In the genomic region with DNA sequence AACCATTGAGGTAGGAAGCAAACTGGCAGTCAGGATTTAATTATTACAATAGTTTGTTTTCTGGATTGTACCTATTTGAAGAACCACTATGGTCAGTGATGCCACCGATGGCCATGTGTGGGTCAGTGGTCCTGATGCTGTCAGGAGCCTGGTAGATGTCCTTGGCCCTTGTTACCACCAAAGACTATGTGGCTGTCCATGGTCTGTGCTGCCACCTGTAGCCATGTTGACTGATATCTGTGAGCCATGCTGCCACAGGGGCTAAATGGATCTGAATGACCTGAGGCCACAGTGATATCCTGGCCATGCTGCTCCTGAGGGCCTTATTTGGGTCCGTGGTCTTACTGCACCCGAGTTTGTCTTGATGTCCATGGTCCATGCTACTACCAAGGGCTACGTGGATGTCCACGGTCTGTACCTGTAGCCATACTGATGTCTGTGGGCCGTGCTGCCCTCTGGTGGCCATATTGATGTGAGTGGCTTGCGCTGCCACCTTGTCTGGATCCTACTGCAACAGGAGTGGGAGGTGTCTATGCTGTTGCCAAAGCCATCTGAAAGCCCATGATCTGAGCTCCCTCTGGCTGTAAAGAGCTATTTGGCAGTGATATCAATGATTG, we compare ENCODE assay signal across 8 mouse cellular contexts. TPM values are rescaled to one million over a fixed set of nuclear protein-coding genes. Genes with fewer than 3 reads are reported as not detected.
A peak's percentile ranks its signal among the peaks of the same experiment; 100 is the strongest.
DNase-seq lines count a peak whose midpoint lies in the region; ATAC-seq and TF ChIP-seq lines count a peak whose summit lies in the region.
"Had no signal": no experiment of that assay in that cellular context is flagged by ENCODE, and none has a peak within 500 bp of the region (broad histone marks: within the 10 kb centered on the region; RNA-seq: fewer than 3 reads in every experiment).

No protein-coding gene starts in this region.

- no peaks in the 10 kb centered on the region for H3K9me3 ChIP-seq in kidney, embryonic 15.5 days (replicated peaks)

- no peak overlapping the region for H3K4me2 ChIP-seq in kidney, embryonic 15.5 days

- TF ChIP-seq POLR2A in bone marrow, adult 2 months (IDR thresholded peaks at IDR 0.05; ENCODE audit: borderline replicate concordance, control insufficient read depth, low read depth, low read length), result no peak
- no peak for TF ChIP-seq POLR2A in small intestine, adult 2 months (IDR thresholded peaks at IDR 0.05; ENCODE audit: low read depth, low read length)

- H3K9ac ChIP-seq in kidney, embryonic 15.5 days, result no peak overlapping the region

- H3K36me3 ChIP-seq in kidney, embryonic 15.5 days, result no peaks in the 10 kb centered on the region
- H3K36me3 ChIP-seq in small intestine, adult 2 months (ENCODE audit: control insufficient read depth, insufficient read depth, low read length), result no peaks in the 10 kb centered on the region

- H3K4me1 ChIP-seq in bone marrow, adult 2 months (ENCODE audit: control insufficient read depth, insufficient read depth, low read length), result no peaks in the 10 kb centered on the region
- H3K4me1 ChIP-seq in kidney, embryonic 15.5 days, result no peaks in the 10 kb centered on the region
- H3K4me1 ChIP-seq in small intestine, adult 2 months (ENCODE audit: control insufficient read depth, insufficient read depth, insufficient read length, low read length), result no peaks in the 10 kb centered on the region

- WGBS in bone marrow, adult 2 months, result 20% methylated on average over 7 of the region's 7 CpGs
- 32% methylated on average over 7 of the region's 7 CpGs for WGBS in kidney, embryonic 15.5 days
- WGBS in small intestine, adult 2 months, result 24% methylated on average over 7 of the region's 7 CpGs

- peak; percentile 88 for TF ChIP-seq CTCF in bone marrow, adult 2 months (IDR thresholded peaks at IDR 0.05; ENCODE audit: control insufficient read depth, insufficient read depth, low read length)
- peak; percentile 65; the same call in 1 of the 2 replicates for TF ChIP-seq CTCF in small intestine, adult 2 months (IDR thresholded peaks at IDR 0.05; ENCODE audit: extremely low read depth, insufficient read length, insufficient replicate concordance, low read depth, low read length)

- H3K4me3 ChIP-seq in bone marrow, adult 2 months (replicated peaks; ENCODE audit: control insufficient read depth, low read depth, low read length), result no peak overlapping the region
- no peak overlapping the region for H3K4me3 ChIP-seq in kidney, embryonic 15.5 days (replicated peaks)
- no peak overlapping the region for H3K4me3 ChIP-seq in small intestine, adult 2 months (ENCODE audit: low read depth, low read length)

- ATAC-seq in erythroid progenitor cell, adult 5-6 weeks (replicated peaks; ENCODE audit: low FRiP score, poor library complexity, severe bottlenecking), result peak; percentile 80
- peak; percentile 40; the same call in 1 of the 2 replicates for ATAC-seq in kidney, embryonic 15.5 days (replicated peaks; ENCODE audit: low FRiP score)

- H3K27me3 ChIP-seq in kidney, embryonic 15.5 days, result peaks cover 58% of the 10 kb centered on the region
- peaks cover under 1% of the 10 kb centered on the region for H3K27me3 ChIP-seq in small intestine, adult 2 months (ENCODE audit: control insufficient read depth, insufficient read depth, low read length)

- peak; percentile 58 for DNase-seq in 416B (ENCODE audit: low read depth)
- DNase-seq in B cell, adult 2 months, result peak; percentile 77 to 79
- DNase-seq in lung, postnatal 25 days (ENCODE audit: low spot score), result peak; percentile 18

- no peak overlapping the region for H3K27ac ChIP-seq in bone marrow, adult 2 months (ENCODE audit: control insufficient read depth, insufficient read depth, low read depth, low read length, poor library complexity)
- no peak overlapping the region for H3K27ac ChIP-seq in kidney, embryonic 15.5 days
- H3K27ac ChIP-seq in small intestine, adult 2 months (ENCODE audit: insufficient read depth, low read depth, low read length), result no peak overlapping the region

RNA-seq across cellular contexts. Expression of a gene that starts 10.0 kb away (rescaled TPM):
- not detected in 2 replicates for polyA plus RNA-seq in bone marrow, adult 2 months (2011; ENCODE audit: insufficient read depth, insufficient read length, low replicate concordance, missing spikeins)
- total RNA-seq in erythroid progenitor cell, adult 5-6 weeks (2015; ENCODE audit: low replicate concordance), result not detected in 2 replicates
- total RNA-seq in erythroid progenitor cell, adult 5-6 weeks (2017; ENCODE audit: low replicate concordance), result not detected in 2 replicates
- polyA plus RNA-seq in kidney, embryonic 15.5 days (2015; fragmentation: Nextera tagmentation; extraction: Ambion mirVana), result not detected in 2 replicates
- polyA plus RNA-seq in small intestine, adult 2 months (2012; rRNA removed), result 0.06 TPM in 1 of 2 replicates, not detected in the other
- polyA plus RNA-seq: heart, embryonic 16.5 days had no signal

RNA-seq across cellular contexts. Expression of a gene that starts 31.8 kb away (rescaled TPM):
- polyA plus RNA-seq in bone marrow, adult 2 months (2011; ENCODE audit: insufficient read depth, insufficient read length, low replicate concordance, missing spikeins), result 11.3 and 13.6 TPM in 2 replicates
- 24.5 and 28.5 TPM in 2 replicates for total RNA-seq in erythroid progenitor cell, adult 5-6 weeks (2015; ENCODE audit: low replicate concordance)
- 19.3 and 23.9 TPM in 2 replicates for total RNA-seq in erythroid progenitor cell, adult 5-6 weeks (2017; ENCODE audit: low replicate concordance)
- 41.1 and 47.5 TPM in 2 replicates for polyA plus RNA-seq in kidney, embryonic 15.5 days (2015; fragmentation: Nextera tagmentation; extraction: Ambion mirVana)
- polyA plus RNA-seq in small intestine, adult 2 months (2012; rRNA removed), result 0.93 and 1.7 TPM in 2 replicates

Comparison
In these comparisons a context has a peak if more than half of its experiments do, and no peak if none do; other contexts are left out.
1. DNase-seq: peak in every context shown above with its lines; median percentile 78 in B cell, adult 2 months; 58 in 416B; 18 in lung, postnatal 25 days.